Mouse (Mus musculus) layer of hippocampus, adult 8-10 months (tissue): ENCODE measurements around the gene Cd247. TPM values are rescaled to one million over a fixed set of nuclear protein-coding genes. Genes with fewer than 3 reads are reported as not detected.
A peak's percentile ranks its signal among the peaks of the same experiment; 100 is the strongest.

ENCODE experiments used
- DNase-seq, 2 experiments: peaks; one replicate each; pipeline ENCODE4 v3.0.0; 2022; ENCODE audit warnings: low spot score in 2 of 2
- total RNA-seq, 4 experiments: library from RNA; stranded (reverse); gene quantifications; 2 replicates each; pipeline ENCODE4 v1.2.4; 2022

Cd247 gene
- total RNA-seq, 4 experiments from 2014 or later: 0.43 TPM; not detected in 3

DNA sequence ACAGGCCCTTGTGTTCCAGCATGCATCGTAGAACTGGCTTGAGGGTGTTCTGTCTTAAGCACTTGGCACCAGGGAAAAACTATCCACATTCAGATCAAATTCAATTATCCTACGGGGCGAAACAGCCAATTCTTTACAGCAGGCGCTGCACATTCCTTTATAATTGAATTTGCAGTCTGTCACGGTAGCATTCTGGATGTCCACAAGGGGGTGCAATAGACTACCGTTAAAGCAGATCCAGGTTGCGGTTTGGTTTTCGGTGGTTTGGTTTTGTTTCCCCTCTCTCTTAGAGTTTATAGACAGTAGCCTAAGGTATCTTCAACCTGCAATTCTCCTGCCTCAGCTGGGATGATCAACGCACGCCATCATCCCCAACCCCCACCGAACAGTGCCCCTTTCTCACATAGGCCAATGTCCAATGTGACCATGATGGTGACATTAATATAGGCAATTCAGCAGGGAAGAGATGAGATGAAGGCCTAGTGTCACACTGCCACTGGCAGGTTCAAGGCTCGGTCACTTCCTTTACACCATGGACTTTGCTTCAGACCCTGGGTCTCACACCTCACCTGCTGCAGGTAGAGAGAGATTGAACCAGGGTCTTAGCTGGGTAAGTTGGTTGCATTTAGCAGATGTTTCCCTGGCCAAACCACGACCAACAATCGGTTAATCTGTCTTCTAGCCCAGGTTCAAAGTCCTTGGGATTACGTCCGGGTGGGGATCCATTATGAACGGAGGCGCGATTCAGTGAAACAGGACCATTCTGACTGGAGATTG lies 12.8 kb upstream of the Cd247 start:
- peak in 1 of 2 experiments; percentile 42 for DNase-seq

DNA sequence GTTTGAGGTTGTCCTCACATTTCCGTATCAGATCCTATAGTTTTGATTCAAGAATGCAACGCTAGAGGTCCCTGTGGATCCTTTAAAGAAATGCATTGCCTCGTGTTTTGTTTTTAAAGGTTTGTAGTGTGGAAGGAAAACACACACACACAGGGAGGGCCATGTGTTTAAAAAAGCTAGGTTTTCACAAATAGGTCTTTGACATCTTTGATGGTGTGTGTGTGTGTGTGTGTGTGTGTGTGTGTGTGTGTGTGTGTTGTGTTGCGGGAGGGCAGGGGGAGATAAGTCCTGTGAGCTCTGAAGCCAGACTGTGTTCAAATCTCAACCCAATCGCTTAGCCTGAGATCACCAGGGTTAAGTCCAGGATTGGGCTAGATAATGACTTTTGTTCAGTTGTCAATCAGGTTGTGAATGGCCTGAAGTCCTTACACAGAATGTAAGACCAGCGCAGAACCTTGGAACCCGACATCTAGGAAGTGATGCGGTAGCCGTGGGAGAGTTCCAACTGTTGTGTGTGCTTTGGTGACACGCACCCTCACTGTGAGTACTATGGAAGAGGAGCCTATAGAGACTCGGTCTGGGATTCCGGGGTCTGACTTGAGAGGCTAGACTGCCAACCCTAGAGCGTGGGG lies 8.4 kb upstream of the Cd247 start:
- no peak for DNase-seq

DNA sequence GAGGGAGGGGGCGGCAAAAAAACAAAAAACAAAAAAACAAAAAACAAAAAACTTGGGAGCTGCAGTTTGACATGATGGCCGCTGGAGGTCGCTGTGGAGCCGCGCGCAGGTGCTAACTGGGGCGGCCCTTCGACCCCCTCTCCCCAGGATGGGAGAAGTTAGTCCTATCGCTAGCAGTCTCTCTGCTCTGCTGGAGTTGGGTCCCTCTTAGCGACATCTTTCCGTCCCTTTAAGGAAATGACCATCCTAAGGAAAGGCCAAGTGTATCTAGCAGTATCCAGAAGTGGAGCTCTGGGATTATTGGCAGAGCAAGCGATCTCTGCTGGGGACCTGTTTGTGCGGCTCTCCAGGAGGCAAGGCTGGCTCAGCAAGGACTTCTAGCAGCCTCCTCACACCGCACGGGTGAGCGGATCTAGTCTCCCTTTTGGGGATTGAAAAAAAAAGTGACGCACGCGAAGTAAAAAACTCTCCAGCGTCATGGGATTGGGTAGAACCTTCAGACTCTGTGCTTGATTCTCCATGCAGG lies 7.8 kb upstream of the Cd247 start:
- DNase-seq: no peak

DNA sequence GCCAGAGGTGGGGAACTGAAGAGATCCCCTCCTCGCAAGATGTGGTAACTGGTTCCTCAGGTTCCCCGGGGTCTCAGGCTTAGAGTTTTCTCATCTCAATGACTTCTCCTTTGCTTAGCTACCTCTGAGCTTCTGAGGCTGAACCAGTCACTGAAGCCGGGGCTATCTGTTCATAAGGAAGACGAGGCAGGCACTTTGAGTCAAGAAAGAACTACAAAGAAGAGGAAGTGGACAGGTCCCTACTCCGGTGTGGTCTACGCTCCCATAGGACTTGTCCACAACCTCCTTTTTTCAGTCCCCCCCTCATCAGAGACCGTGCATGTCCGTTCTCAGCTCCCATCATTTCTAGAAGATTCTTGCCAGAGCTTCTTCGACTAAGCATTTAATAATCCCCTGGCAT lies 7.1 kb upstream of the Cd247 start:
- DNase-seq: no peak

DNA sequence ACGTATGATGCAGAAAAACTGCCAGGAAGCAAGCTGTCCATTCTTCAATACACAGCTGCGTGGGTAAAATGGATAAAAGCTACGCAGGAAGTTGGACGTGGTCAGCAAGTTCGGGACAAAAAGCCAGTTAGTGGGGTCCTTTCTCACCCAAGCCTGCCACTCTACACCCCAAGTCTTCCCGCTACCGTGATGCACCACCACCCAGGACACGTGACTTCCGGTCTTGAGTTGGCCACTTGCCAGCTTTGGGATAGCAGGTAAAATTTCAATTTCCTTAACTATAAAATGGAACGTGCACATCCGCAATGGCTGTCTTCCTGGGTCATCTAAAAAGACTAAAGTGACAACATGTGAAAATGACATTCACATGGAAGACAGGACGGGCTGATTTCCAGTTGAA lies 6.6 kb upstream of the Cd247 start:
- DNase-seq: no peak

DNA sequence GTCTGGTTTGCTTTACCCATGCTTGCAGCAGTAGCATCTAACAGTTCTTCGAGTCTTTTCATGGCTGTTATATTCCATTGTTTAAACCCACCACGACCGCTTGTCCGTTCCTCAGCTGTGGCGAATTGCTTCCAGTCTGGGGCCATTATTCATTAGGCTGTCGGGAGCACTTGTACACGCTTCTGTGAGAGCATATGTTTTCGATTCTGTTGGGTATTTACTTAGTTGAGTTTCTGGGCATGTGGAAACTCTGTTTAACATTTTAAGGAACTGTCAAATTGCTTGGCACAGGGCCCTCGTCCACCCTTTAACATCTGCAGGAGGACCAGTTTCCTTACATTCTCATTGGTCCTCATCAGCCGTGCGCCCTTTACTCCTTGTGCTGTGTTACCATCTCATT lies 2.2 kb upstream of the Cd247 start:
- no peak for DNase-seq

DNA sequence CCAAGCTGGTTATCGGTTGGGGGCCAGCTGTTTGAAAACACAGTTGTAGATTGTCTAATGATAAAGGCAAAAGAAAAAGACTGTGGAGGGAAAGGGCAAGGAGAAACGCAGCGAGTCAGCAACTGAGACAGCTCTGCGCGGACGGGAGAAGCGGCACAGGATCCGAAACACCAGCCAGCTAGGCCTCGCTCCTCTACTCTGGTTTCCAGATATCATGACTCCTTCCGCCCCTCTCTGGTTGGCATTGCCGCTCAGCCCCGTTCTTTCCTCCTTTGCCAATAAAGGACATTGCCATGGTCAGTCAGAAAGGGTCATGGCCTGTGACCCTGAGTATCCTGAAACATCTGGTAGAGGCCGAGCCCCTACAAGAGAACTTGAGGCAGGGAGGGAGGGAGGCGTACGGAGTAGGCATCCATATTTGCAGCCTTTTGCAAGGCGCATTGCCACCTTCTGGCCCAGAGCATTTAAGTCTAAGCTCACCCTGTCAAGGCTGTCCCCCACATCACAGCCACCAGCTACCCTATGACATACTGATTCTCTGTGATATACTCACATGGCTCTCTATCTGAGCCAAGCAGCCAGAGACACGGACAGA lies 682 bp downstream of the Cd247 start:
- no peak for DNase-seq

DNA sequence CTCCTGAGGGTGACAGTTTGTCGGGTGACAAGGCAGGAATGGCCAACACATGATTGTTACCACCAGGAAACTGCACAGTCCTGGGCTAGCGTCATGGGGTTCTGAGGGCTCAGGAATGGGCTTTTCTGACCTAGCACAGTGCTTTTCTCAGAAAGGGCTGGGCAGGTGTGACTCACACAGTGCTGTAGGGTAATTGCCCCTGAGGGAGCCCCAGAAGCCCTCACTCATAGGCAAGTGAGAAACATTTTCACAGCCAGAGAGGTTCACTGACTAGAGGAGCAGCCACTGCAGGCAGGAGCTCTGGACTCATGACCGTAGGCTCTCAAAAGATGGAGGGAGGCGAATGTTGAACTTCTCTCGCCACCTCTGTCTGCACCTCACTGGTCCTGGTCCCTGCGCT lies 1.5 kb downstream of the Cd247 start:
- no peak for DNase-seq

DNA sequence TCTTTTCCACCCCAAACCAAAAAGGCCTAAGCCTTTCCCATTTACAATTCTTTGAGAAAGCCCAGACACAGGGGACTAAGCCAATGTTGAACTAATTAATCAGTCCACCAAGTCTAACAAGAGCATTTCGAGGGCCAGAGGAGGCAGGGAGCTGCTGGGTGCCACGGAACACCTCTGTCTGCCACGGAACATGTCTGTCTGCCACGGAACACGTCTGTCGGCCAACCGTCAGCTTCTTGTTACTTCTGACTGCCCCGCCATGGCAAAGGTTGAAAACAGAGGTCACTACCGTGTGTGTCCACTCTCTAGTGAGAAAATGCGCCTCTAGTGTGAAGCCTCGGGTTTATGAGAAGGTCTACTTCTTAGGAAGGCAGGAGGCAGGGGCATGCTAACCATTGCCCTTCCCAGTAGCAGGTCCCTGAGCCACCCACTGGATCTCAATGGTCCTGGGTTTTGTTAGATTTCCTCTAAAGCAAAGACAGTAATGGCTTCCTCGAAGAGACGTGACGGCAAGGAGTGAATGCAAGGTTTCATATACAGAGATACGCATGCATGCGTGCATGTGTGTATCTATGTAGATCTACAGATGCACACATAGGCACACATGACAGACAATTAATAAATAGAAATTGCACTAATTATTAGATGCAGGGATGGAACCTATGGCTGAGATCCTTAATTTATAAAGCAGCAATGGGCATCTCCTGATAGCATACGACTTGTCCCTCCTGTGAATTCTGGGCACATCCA lies 2.2 kb downstream of the Cd247 start:
- DNase-seq: no peak

DNA sequence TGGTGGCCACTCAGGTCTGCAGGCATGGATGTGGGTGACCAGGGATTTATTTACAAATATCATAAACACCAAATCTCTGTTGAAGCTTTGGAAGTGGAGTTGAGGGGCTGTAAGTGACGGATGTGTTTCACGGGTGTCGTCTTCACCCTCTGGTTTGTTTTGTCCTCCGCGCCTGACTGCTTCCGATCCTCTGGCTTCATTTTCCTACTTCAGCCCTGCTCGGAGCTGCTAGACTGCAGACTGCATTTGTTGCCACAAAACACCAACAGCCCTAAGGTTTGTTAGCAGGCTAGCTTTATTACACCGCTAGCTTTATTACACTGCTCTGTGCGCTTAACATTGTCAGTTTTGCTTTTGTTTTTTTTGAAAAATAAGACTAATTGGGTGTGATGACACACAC lies 2.9 kb downstream of the Cd247 start:
- DNase-seq: no peak

DNA sequence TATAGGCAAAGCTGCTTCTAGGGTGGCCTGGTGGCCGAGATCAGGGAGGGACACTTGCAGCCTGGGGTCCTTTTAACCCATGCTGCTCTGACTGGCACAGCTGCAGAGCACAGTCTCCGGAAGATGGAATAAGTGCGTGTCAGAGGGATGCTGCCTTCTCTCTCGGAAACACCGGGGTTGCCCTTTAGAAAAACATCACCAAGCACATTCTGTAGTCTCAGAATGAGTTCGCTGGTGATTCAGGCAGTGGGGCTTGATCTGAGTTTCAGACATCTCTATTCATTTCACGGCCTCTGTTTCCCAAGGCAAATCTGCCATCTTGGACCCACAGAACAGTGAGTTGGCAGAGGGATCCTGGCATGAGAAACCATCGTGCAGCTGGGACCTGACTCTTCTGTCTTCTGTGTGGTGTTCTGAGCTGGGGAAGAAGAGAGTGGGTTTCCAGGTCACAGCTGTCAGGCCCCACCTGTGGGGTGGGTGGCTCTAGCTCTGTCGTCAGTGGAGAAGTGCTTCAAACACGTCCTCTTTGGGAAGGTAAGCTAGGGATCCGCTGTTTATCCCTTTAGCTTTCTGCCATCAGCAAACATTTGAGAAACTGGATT lies 13.3 kb downstream of the Cd247 start:
- DNase-seq: no peak

DNA sequence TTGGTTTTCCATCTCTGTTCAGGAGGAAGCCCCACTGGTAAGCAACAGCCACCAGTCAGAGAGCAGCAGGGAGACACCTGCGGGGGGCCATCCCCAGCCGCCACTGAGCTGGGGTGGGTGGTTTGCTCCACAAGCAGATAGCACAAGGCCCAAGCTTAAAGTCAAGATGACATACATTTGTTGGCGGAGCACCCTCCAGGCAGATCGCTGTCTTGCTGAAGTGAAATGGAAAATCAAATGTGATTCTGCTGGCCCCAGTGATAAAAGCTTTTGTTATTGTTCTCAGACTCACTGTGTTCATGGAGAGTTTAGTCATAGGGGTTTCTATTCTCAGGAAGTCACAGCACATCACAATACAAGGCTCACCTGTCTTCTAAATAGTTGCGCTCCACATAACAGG lies 14.6 kb downstream of the Cd247 start:
- no peak for DNase-seq

DNA sequence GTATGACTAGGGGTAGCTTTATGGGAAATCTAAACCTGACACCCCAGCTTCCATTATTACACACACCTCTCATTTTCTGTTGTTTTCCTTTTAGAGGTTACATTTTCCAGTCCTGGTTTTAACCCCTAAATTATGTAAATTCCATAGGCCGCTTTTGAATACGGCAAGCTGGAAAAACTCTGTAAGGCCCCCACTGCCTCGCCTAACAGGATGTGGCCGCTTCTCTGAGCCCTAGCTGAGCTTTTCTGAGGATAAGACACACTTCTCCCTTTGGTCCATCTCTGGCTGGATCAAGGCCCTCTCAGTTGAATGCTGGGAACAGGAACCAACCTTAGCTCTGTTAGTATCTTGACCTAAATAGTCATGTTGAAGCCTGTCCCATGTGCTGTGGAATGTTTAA lies 15.7 kb downstream of the Cd247 start:
- no peak for DNase-seq

DNA sequence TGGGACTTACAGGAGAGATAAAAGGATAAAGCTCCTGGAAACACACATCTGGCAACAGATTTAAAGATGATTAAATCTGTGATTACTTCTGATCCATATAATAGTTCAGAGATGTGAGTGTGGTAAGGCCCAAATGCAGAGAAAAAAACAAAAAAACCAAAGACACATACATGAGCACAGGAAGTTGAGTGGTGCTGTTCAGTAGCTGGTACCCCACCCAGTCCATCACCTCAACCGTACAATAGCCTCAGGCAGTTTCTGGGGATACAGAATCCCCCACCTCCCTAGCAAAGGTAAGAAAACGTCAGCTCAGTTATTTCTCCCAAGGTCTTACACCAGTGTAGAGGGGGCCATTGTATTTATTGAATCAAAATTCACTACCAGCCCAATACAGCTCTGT lies 22.2 kb downstream of the Cd247 start:
- no peak for DNase-seq

DNA sequence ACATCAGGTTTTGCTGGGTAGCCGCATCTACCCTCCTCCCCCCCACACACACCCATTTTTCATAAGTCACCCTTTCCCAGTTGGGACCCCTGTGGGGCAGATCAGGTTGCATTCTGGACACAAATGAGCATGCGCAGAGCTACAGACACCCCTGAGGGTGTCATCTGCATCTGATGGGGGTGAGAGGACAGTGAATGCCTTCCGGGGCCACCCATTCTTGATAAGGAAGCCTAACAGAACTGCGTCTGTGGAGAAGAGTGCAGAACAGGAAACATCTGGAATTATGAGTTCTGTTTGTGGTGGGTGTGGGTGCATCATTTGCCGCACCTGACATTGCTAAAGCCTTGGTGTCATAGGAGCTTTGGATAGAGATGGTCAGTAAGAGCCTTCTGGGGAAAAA lies 22.7 kb downstream of the Cd247 start:
- no peak for DNase-seq

DNA sequence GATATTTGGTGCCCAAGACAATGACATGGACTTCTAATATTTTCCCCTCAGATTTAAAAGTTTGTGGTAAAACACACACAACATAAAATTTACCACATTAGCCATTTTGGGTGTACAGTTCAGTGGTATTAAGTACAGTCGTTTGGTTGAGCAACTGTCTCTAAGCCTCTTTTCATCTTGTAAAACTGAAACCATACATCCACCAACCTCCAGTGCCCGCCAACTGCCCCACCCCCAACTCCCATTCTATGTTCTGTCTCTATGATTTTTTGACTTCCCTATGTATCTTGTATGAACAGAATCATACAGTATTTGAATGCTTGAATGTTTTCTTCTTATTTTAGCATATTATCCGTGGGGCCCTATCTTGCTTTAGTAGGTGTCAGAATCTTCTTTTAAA lies 24.3 kb downstream of the Cd247 start:
- no peak for DNase-seq

DNA sequence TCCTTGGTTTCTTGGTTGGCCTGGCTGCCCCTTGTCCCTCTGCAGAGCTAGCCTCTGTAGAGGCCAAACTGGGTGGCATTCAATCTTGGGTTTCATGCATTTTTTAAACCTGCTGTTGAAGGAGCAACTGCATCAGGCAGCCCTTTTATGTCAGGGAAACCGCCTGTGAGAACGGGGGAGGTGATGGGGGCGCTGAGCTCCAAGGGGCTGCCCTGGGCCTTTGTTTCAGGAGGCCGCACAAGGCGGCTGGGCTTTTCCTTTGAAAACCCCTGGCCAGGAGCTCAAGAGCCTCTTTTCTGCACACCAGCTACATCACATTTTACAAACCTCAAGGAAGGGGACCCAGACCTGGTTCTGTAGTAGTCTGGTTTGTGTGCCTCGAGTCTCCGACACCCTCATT lies 25.6 kb downstream of the Cd247 start:
- no peak for DNase-seq

DNA sequence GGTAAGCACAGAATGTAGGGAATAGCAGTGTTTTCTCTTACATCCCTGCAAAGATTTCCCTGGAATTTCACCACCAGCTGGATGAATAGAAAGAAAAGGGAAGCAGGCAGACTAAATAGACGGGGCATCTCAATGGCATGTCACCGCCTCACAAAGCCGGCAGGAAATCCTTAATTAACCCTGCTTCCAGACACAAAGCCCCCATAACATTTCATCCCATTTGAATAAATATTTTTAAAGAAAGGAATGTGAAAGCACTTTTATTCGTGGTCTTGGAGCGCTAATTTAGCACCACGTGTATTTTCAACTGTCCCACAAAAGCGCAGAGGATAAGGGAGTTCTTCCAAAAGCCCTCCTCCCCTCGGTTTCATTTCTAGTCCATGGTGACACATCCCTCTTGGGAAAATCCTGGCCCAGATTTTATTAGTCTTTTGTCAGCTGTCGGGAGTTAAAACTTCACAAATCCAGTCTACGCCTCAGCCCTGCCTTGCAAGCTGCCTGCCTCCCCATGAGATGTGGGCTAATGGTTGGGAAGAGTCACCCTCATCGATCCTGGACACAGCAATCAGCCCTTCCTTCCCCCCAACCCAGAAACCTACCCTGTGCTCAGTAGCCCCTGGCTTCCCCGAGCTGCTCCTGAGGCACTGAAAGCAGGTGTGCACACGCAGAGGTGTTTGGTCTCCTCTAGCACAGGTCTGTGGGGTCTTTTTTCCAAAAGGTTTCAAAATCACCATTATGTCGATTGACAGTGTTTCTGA lies 26.2 kb downstream of the Cd247 start:
- DNase-seq: no peak

DNA sequence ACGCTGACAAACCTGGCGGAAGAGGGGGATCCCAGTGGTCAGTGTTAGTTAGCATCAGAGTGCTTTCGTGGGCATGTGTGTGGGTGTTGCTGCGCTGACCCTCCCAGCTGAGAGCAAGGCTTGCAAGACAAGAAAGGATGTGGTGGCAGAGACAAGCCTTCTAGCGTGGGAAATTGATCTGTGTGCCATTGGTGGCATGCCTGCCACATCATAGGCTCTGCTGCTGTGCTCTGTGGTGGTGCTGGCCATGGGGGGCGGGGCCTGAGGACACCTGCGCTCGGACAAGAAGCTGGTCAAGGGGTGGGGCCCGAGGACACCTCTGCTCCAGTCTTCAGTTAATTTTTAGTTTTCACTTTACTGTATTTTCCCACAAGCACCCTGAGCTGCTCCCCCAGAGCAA lies 27.9 kb downstream of the Cd247 start:
- DNase-seq: no peak

DNA sequence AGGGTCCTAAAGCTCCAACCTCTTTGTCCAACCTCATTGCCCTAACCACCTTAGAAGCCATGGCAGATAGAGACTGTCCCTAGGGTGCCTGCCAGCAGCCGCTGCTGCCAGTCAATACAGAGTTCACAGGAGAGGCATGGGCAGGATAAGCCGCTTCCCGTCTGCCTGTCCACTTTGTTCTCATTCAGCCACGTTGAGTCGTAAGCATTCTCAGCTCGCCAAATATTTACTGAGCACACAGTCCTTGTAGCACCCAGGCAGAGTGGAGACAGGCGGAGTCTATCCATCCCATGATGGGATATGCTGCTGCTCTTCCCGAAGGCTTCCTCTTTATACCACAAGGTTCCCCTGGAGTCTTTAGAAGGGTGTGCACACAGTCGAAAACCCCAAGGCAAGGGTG lies 28.8 kb downstream of the Cd247 start:
- no peak for DNase-seq
